Mouse (Mus musculus): ENCODE measurements around the gene Daw1. TPM values are rescaled to one million over a fixed set of nuclear protein-coding genes. Genes with fewer than 3 reads are reported as not detected.

The Daw1 gene
- polyA plus RNA-seq, 1 experiment = not detected

- H3K36me3 ChIP-seq (ENCODE audit: control insufficient read depth, insufficient read depth, low read length) = no peaks in the 10 kb centered on the region
- no peak overlapping the region for H3K4me3 ChIP-seq (ENCODE audit: low read depth, low read length)
- H3K4me1 ChIP-seq (ENCODE audit: control insufficient read depth, insufficient read depth, insufficient read length, low read length) = no peaks in the 10 kb centered on the region
- H3K27ac ChIP-seq (ENCODE audit: insufficient read depth, low read depth, low read length) = no peak overlapping the region
- 79% methylated on average over 1 of the region's 1 CpGs for WGBS
- no peak for TF ChIP-seq POLR2A (IDR thresholded peaks at IDR 0.05; ENCODE audit: low read depth, low read length)
- TF ChIP-seq CTCF (IDR thresholded peaks at IDR 0.05; ENCODE audit: extremely low read depth, insufficient read length, insufficient replicate concordance, low read depth, low read length) = no peak
- H3K27me3 ChIP-seq (ENCODE audit: control insufficient read depth, insufficient read depth, low read length) = peaks cover 3% of the 10 kb centered on the region; the same call in 1 of the 2 replicates
These were observed 16.4 kb downstream of the Daw1 start for GRCm38 (mm10) chr1:83175985-83176384.

GRCm38 (mm10) chr1:83179531-83179930 lies 20.0 kb downstream of the Daw1 start:
- TF ChIP-seq CTCF (IDR thresholded peaks at IDR 0.05; ENCODE audit: extremely low read depth, insufficient read length, insufficient replicate concordance, low read depth, low read length) (no peak), POLR2A (IDR thresholded peaks at IDR 0.05; ENCODE audit: low read depth, low read length) (no peak)
- no peaks in the 10 kb centered on the region for H3K36me3 ChIP-seq (ENCODE audit: control insufficient read depth, insufficient read depth, low read length)
- WGBS = 88% methylated on average over 7 of the region's 7 CpGs

GRCm38 (mm10) chr1:83181418-83181817 lies 21.9 kb downstream of the Daw1 start:
- WGBS = 55% methylated on average over 4 of the region's 4 CpGs
- no peak overlapping the region for H3K4me3 ChIP-seq (ENCODE audit: low read depth, low read length)
- TF ChIP-seq CTCF (IDR thresholded peaks at IDR 0.05; ENCODE audit: extremely low read depth, insufficient read length, insufficient replicate concordance, low read depth, low read length) = no peak
- TF ChIP-seq POLR2A (IDR thresholded peaks at IDR 0.05; ENCODE audit: low read depth, low read length) = no peak
- H3K27me3 ChIP-seq (ENCODE audit: control insufficient read depth, insufficient read depth, low read length) = peaks cover 10% of the 10 kb centered on the region
- no peak overlapping the region for H3K27ac ChIP-seq (ENCODE audit: insufficient read depth, low read depth, low read length)
- no peaks in the 10 kb centered on the region for H3K4me1 ChIP-seq (ENCODE audit: control insufficient read depth, insufficient read depth, insufficient read length, low read length)
- no peaks in the 10 kb centered on the region for H3K36me3 ChIP-seq (ENCODE audit: control insufficient read depth, insufficient read depth, low read length)

More at GRCm38 (mm10) chr1:83179531-83179930, 20.0 kb downstream of the Daw1 start:
- Histone ChIP-seq H3K4me3 (ENCODE audit: low read depth, low read length) (no peak overlapping the region), H3K27me3 (ENCODE audit: control insufficient read depth, insufficient read depth, low read length) (peaks cover 12% of the 10 kb centered on the region), H3K27ac (ENCODE audit: insufficient read depth, low read depth, low read length) (no peak overlapping the region), H3K4me1 (ENCODE audit: control insufficient read depth, insufficient read depth, insufficient read length, low read length) (no peaks in the 10 kb centered on the region)

- no peaks in the 10 kb centered on the region for H3K4me1 ChIP-seq (ENCODE audit: control insufficient read depth, insufficient read depth, insufficient read length, low read length)
- H3K27ac ChIP-seq (ENCODE audit: insufficient read depth, low read depth, low read length) = no peak overlapping the region
- no peaks in the 10 kb centered on the region for H3K36me3 ChIP-seq (ENCODE audit: control insufficient read depth, insufficient read depth, low read length)
- no peak overlapping the region for H3K4me3 ChIP-seq (ENCODE audit: low read depth, low read length)
- 39% methylated on average over 2 of the region's 2 CpGs for WGBS
- TF ChIP-seq POLR2A (IDR thresholded peaks at IDR 0.05; ENCODE audit: low read depth, low read length) = no peak
- peaks cover 11% of the 10 kb centered on the region; the same call in 1 of the 2 replicates for H3K27me3 ChIP-seq (ENCODE audit: control insufficient read depth, insufficient read depth, low read length)
These were observed 27.6 kb downstream of the Daw1 start for GRCm38 (mm10) chr1:83187154-83187553.

DNA sequence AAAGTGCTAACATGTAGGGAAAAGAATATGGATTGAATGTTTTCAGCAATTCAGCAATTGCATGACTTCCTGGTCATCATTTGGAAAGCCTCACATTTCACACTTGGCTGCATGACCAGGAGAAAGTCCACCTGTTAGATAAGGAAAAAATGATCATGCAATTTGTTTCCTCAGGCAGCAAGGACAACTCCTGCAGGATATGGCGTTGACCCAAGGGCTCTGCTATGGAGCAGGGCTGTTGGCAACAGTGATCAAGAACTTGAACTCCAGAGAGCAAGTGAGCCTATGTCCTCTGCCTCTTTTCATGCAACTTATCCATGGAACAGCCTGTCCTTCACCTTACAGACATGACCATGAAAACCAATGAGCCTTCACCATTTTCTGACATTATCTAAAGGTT lies 50.4 kb downstream of the Daw1 start:
- Histone ChIP-seq H3K27ac (ENCODE audit: insufficient read depth, low read depth, low read length) (no peak overlapping the region), H3K36me3 (ENCODE audit: control insufficient read depth, insufficient read depth, low read length) (no peaks in the 10 kb centered on the region), H3K4me1 (ENCODE audit: control insufficient read depth, insufficient read depth, insufficient read length, low read length) (no peaks in the 10 kb centered on the region), H3K4me3 (ENCODE audit: low read depth, low read length) (no peak overlapping the region), H3K27me3 (ENCODE audit: control insufficient read depth, insufficient read depth, low read length) (no peaks in the 10 kb centered on the region)
- 61% methylated on average over 1 of the region's 1 CpGs for WGBS
- TF ChIP-seq POLR2A (IDR thresholded peaks at IDR 0.05; ENCODE audit: low read depth, low read length) (no peak), CTCF (IDR thresholded peaks at IDR 0.05; ENCODE audit: extremely low read depth, insufficient read length, insufficient replicate concordance, low read depth, low read length) (no peak)

DNA sequence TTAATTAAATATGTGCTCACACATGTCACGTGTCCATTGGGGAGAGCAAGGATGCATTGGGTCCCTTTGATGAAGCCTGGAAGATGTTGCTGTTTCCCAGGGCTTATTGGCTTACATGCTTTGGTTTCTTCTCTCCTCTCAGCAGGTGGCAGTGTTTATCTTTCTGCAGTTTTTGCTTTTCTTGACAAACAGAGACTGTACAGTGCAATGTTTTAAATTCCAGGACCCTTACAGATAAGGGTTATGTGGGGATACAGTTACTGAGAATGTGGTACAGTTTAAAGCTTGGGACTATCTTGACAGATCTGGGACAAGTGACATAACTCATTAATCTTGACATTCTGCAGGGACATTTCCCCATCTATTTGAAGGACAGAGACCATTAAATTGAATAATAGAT lies 58.7 kb downstream of the Daw1 start:
- Histone ChIP-seq H3K27me3 (ENCODE audit: control insufficient read depth, insufficient read depth, low read length) (no peaks in the 10 kb centered on the region), H3K27ac (ENCODE audit: insufficient read depth, low read depth, low read length) (no peak overlapping the region), H3K36me3 (ENCODE audit: control insufficient read depth, insufficient read depth, low read length) (no peaks in the 10 kb centered on the region), H3K4me1 (ENCODE audit: control insufficient read depth, insufficient read depth, insufficient read length, low read length) (no peaks in the 10 kb centered on the region), H3K4me3 (ENCODE audit: low read depth, low read length) (no peak overlapping the region)
- WGBS = 29% methylated on average over 1 of the region's 1 CpGs
- TF ChIP-seq POLR2A (IDR thresholded peaks at IDR 0.05; ENCODE audit: low read depth, low read length) (no peak), CTCF (IDR thresholded peaks at IDR 0.05; ENCODE audit: extremely low read depth, insufficient read length, insufficient replicate concordance, low read depth, low read length) (no peak)

GRCm38 (mm10) chr1:83223072-83223471 lies 63.5 kb downstream of the Daw1 start:
- no peaks in the 10 kb centered on the region for H3K27me3 ChIP-seq (ENCODE audit: control insufficient read depth, insufficient read depth, low read length)
- H3K36me3 ChIP-seq (ENCODE audit: control insufficient read depth, insufficient read depth, low read length) = no peaks in the 10 kb centered on the region
- H3K4me3 ChIP-seq (ENCODE audit: low read depth, low read length) = no peak overlapping the region
- no peaks in the 10 kb centered on the region for H3K4me1 ChIP-seq (ENCODE audit: control insufficient read depth, insufficient read depth, insufficient read length, low read length)
- H3K27ac ChIP-seq (ENCODE audit: insufficient read depth, low read depth, low read length) = no peak overlapping the region
- TF ChIP-seq POLR2A (IDR thresholded peaks at IDR 0.05; ENCODE audit: low read depth, low read length) (no peak), CTCF (IDR thresholded peaks at IDR 0.05; ENCODE audit: extremely low read depth, insufficient read length, insufficient replicate concordance, low read depth, low read length) (no peak)
- 64% methylated on average over 1 of the region's 1 CpGs for WGBS

All from small intestine, adult 2 months (tissue).